Mouse (Mus musculus) stomach, postnatal 0 days (tissue): Measurements from ENCODE around the gene Pla2g2c. TPM values are rescaled to one million over a fixed set of nuclear protein-coding genes. Genes with fewer than 3 reads are reported as not detected.

Source experiments
- ATAC-seq: fragments of 200-750 bp; cut with Nextera tagmentation; 2 replicates; pipeline ENCODE4 v1.8.0; 2017; ENCODE audit not compliant: low FRiP score, low TSS enrichment
- DNase-seq: peaks from one replicate; pipeline ENCODE4 v3.0.0-alpha.2; 2016; ENCODE audit warnings: low spot score
- H3K27ac ChIP-seq: fragments of 300-500 bp; sonication (generic); replicated peaks from 2 replicates; pipeline ENCODE4 v1.5.1; 2014; ENCODE audit warnings: mild to moderate bottlenecking, control low read depth
- H3K27me3 ChIP-seq: fragments of 300-500 bp; sonication (generic); 2 replicates; pipeline ENCODE4 v1.6.1; 2014; ENCODE audit warnings: low read length; ENCODE audit not compliant: control insufficient read depth, insufficient read depth
- H3K36me3 ChIP-seq: fragments of 300-500 bp; sonication (generic); 2 replicates; pipeline ENCODE4 v1.6.1; 2014; ENCODE audit warnings: low read length, mixed read lengths; ENCODE audit not compliant: control insufficient read depth, insufficient read depth
- H3K4me1 ChIP-seq: fragments of 300-500 bp; sonication (generic); replicated peaks from 2 replicates; pipeline ENCODE4 v1.6.1; 2014; ENCODE audit warnings: antibody characterized with exemption; ENCODE audit not compliant: control insufficient read depth, insufficient read depth
- H3K4me2 ChIP-seq: fragments of 300-500 bp; sonication (generic); replicated peaks from 2 replicates; pipeline ENCODE4 v1.6.1; 2014; ENCODE audit warnings: low read depth, mild to moderate bottlenecking, control low read depth, moderate library complexity
- H3K4me3 ChIP-seq: fragments of 300-500 bp; sonication (generic); 2 replicates; pipeline ENCODE4 v1.5.1; 2014; ENCODE audit warnings: low read depth, low read length, control low read depth
- H3K9ac ChIP-seq: fragments of 300-500 bp; sonication (generic); 2 replicates; pipeline ENCODE4 v1.6.1; 2014; ENCODE audit warnings: mild to moderate bottlenecking, low read length, control low read depth, mixed read lengths
- H3K9me3 ChIP-seq: fragments of 300-500 bp; sonication (generic); 2 replicates; pipeline ENCODE4 v1.6.1; 2016; ENCODE audit warnings: low read length; ENCODE audit not compliant: control insufficient read depth
- CTCF ChIP-seq: IDR thresholded peaks from 2 replicates; pipeline ENCODE4 v1.5.1; 2016; ENCODE audit warnings: antibody characterized with exemption, low read depth, mild to moderate bottlenecking, moderate library complexity
- EP300 ChIP-seq: optimal IDR thresholded peaks from 2 replicates; pipeline ENCODE3; 2016; ENCODE audit warnings: antibody characterized with exemption
- WGBS: fragments of 180-500 bp; shearing (Covaris S2); extraction: QIAGEN DNeasy Blood & Tissue Kit; methylation state at CpG from one replicate; pipeline ENCODE4 v1.1.7; 2014; 5-methylcytosine and 5-hydroxymethylcytosine counted together
- polyA plus RNA-seq: library from polyadenylated mRNA; unstranded; fragments of >200 nt; fragmentation: Nextera tagmentation; extraction: Ambion mirVana; gene quantifications from 2 replicates; pipeline ENCODE4 v1.2.1, GENCODE M21; 2015

Gene Pla2g2c
- polyA plus RNA-seq: 0.30 and 0.31 TPM in 2 replicates

GRCm38 (mm10) chr4:138724354-138725126 is at the start of gene Pla2g2c:
Gene Pla2g2c, plus strand, starts transcription at chr4:138724792.
- Histone ChIP-seq H3K9me3 (no peaks in the 10 kb centered on the region), H3K27ac (no peak within 1 kb of the TSS), H3K9ac (peak within 1 kb of the TSS; percentile 23; the same call in 1 of the 2 replicates), H3K36me3 (no peaks in the 10 kb centered on the region), H3K4me3 (no peak within 1 kb of the TSS), H3K27me3 (no peaks in the 10 kb centered on the region), H3K4me1 (peaks cover 2% of the 10 kb centered on the region; the same call in 1 of the 2 replicates), H3K4me2 (peak within 1 kb of the TSS; percentile 36)
- TF ChIP-seq CTCF (no peak), EP300 (no peak)
- no peak for DNase-seq
- no peak; the same call in 1 of the 2 replicates for ATAC-seq
- 39% methylated on average over 17 of the region's 18 CpGs for WGBS

GRCm38 (mm10) chr4:138676480-138676879 is 48.1 kb upstream of the Pla2g2c start:
- no peak for TF ChIP-seq CTCF
- no peak for TF ChIP-seq EP300
- Histone ChIP-seq H3K4me3 (no peak overlapping the region), H3K4me2 (no peak overlapping the region), H3K4me1 (no peaks in the 10 kb centered on the region), H3K27me3 (no peaks in the 10 kb centered on the region), H3K36me3 (no peaks in the 10 kb centered on the region), H3K9me3 (no peaks in the 10 kb centered on the region), H3K27ac (no peak overlapping the region), H3K9ac (no peak overlapping the region)
- ATAC-seq (peak; percentile 47; the same call in 1 of the 2 replicates), DNase-seq (peak; percentile 61)
- 12% methylated on average over 16 of the region's 16 CpGs for WGBS

- no peaks in the 10 kb centered on the region for H3K36me3 ChIP-seq
- H3K27me3 ChIP-seq: no peaks in the 10 kb centered on the region
- 20% methylated on average over 16 of the region's 16 CpGs for WGBS
- H3K9ac ChIP-seq: no peak overlapping the region
- no peaks in the 10 kb centered on the region for H3K4me1 ChIP-seq
- no peaks in the 10 kb centered on the region for H3K9me3 ChIP-seq
- DNase-seq: no peak
- no peak overlapping the region for H3K27ac ChIP-seq
- H3K4me3 ChIP-seq: no peak overlapping the region
- TF ChIP-seq CTCF (no peak), EP300 (no peak)
- no peak for ATAC-seq
- no peak overlapping the region for H3K4me2 ChIP-seq
These were observed 47.0 kb upstream of the Pla2g2c start for GRCm38 (mm10) chr4:138677579-138677978.

GRCm38 (mm10) chr4:138680124-138680523 is 44.5 kb upstream of the Pla2g2c start:
- H3K4me3 ChIP-seq: no peak overlapping the region
- H3K27ac ChIP-seq: no peak overlapping the region
- H3K4me1 ChIP-seq: no peaks in the 10 kb centered on the region
- no peak overlapping the region for H3K9ac ChIP-seq
- TF ChIP-seq CTCF (no peak), EP300 (no peak)
- H3K9me3 ChIP-seq: no peaks in the 10 kb centered on the region
- no peak for DNase-seq
- no peaks in the 10 kb centered on the region for H3K27me3 ChIP-seq
- 70% methylated on average over 4 of the region's 4 CpGs for WGBS
- H3K4me2 ChIP-seq: no peak overlapping the region
- ATAC-seq: no peak
- no peaks in the 10 kb centered on the region for H3K36me3 ChIP-seq

- WGBS: 75% methylated on average over 2 of the region's 2 CpGs
- no peaks in the 10 kb centered on the region for H3K36me3 ChIP-seq
- H3K4me2 ChIP-seq: no peak overlapping the region
- no peaks in the 10 kb centered on the region for H3K4me1 ChIP-seq
- H3K27ac ChIP-seq: no peak overlapping the region
- no peak overlapping the region for H3K9ac ChIP-seq
- no peaks in the 10 kb centered on the region for H3K27me3 ChIP-seq
- DNase-seq (no peak), ATAC-seq (no peak)
- TF ChIP-seq CTCF (no peak), EP300 (no peak)
- H3K9me3 ChIP-seq: no peaks in the 10 kb centered on the region
- no peak overlapping the region for H3K4me3 ChIP-seq
These were observed 41.8 kb upstream of the Pla2g2c start for GRCm38 (mm10) chr4:138682760-138683159.

GRCm38 (mm10) chr4:138685813-138686212 is 38.8 kb upstream of the Pla2g2c start:
- H3K27ac ChIP-seq: no peak overlapping the region
- no peak for ATAC-seq
- H3K4me3 ChIP-seq: no peak overlapping the region
- no peak for DNase-seq
- H3K4me2 ChIP-seq: no peak overlapping the region
- no peaks in the 10 kb centered on the region for H3K27me3 ChIP-seq
- TF ChIP-seq EP300 (no peak), CTCF (no peak)
- no peaks in the 10 kb centered on the region for H3K36me3 ChIP-seq
- no peaks in the 10 kb centered on the region for H3K4me1 ChIP-seq
- H3K9me3 ChIP-seq: no peaks in the 10 kb centered on the region
- WGBS: 71% methylated on average over 6 of the region's 6 CpGs
- no peak overlapping the region for H3K9ac ChIP-seq
